Mouse (Mus musculus): ENCODE measurements around the gene Dlgap4. TPM values are rescaled to one million over a fixed set of nuclear protein-coding genes. Genes with fewer than 3 reads are reported as not detected.

Gene Dlgap4
- total RNA-seq, 2 experiments from 2014 or later = 10.9 to 23.4 TPM

- no peak for ATAC-seq (replicated peaks; ENCODE audit: low FRiP score, low TSS enrichment, poor library complexity, severe bottlenecking)
Measured at GRCm38 (mm10) chr2:156651019-156651418, 37.5 kb downstream of the Dlgap4 start.

- ATAC-seq (replicated peaks; ENCODE audit: low FRiP score, low TSS enrichment, poor library complexity, severe bottlenecking) = peak; percentile 67
Measured at GRCm38 (mm10) chr2:156652841-156653240, 39.3 kb downstream of the Dlgap4 start.

- no peak for ATAC-seq (replicated peaks; ENCODE audit: low FRiP score, low TSS enrichment, poor library complexity, severe bottlenecking)
Measured at GRCm38 (mm10) chr2:156654148-156654547, 40.6 kb downstream of the Dlgap4 start.

- ATAC-seq (replicated peaks; ENCODE audit: low FRiP score, low TSS enrichment, poor library complexity, severe bottlenecking) = no peak
Measured at GRCm38 (mm10) chr2:156655626-156656025, 42.1 kb downstream of the Dlgap4 start.

GRCm38 (mm10) chr2:156657522-156657921, 44.0 kb downstream of the Dlgap4 start:
- no peak for ATAC-seq (replicated peaks; ENCODE audit: low FRiP score, low TSS enrichment, poor library complexity, severe bottlenecking)

GRCm38 (mm10) chr2:156658221-156658620, 44.7 kb downstream of the Dlgap4 start:
- ATAC-seq (replicated peaks; ENCODE audit: low FRiP score, low TSS enrichment, poor library complexity, severe bottlenecking) = no peak

- no peak for ATAC-seq (replicated peaks; ENCODE audit: low FRiP score, low TSS enrichment, poor library complexity, severe bottlenecking)
Measured at GRCm38 (mm10) chr2:156658751-156659150, 45.2 kb downstream of the Dlgap4 start.

- ATAC-seq (replicated peaks; ENCODE audit: low FRiP score, low TSS enrichment, poor library complexity, severe bottlenecking) = no peak
Measured at GRCm38 (mm10) chr2:156659981-156660380, 46.5 kb downstream of the Dlgap4 start.

- ATAC-seq (replicated peaks; ENCODE audit: low FRiP score, low TSS enrichment, poor library complexity, severe bottlenecking) = no peak
Measured at GRCm38 (mm10) chr2:156663162-156663561, 49.7 kb downstream of the Dlgap4 start.

GRCm38 (mm10) chr2:156664407-156664806, 50.9 kb downstream of the Dlgap4 start:
- ATAC-seq (replicated peaks; ENCODE audit: low FRiP score, low TSS enrichment, poor library complexity, severe bottlenecking) = no peak

- ATAC-seq (replicated peaks; ENCODE audit: low FRiP score, low TSS enrichment, poor library complexity, severe bottlenecking) = peak; percentile 55
Measured at GRCm38 (mm10) chr2:156664993-156665518, 51.6 kb downstream of the Dlgap4 start.

- ATAC-seq (replicated peaks; ENCODE audit: low FRiP score, low TSS enrichment, poor library complexity, severe bottlenecking) = no peak
Measured at GRCm38 (mm10) chr2:156665620-156666196, 52.2 kb downstream of the Dlgap4 start.

GRCm38 (mm10) chr2:156666231-156666630, 52.7 kb downstream of the Dlgap4 start:
- ATAC-seq (replicated peaks; ENCODE audit: low FRiP score, low TSS enrichment, poor library complexity, severe bottlenecking) = no peak

GRCm38 (mm10) chr2:156667290-156667689, 53.8 kb downstream of the Dlgap4 start:
- no peak for ATAC-seq (replicated peaks; ENCODE audit: low FRiP score, low TSS enrichment, poor library complexity, severe bottlenecking)

GRCm38 (mm10) chr2:156668625-156669024, 55.1 kb downstream of the Dlgap4 start:
- ATAC-seq (replicated peaks; ENCODE audit: low FRiP score, low TSS enrichment, poor library complexity, severe bottlenecking) = no peak

- ATAC-seq (replicated peaks; ENCODE audit: low FRiP score, low TSS enrichment, poor library complexity, severe bottlenecking) = no peak
Measured at GRCm38 (mm10) chr2:156673307-156673706, 59.8 kb downstream of the Dlgap4 start.

- no peak for ATAC-seq (replicated peaks; ENCODE audit: low FRiP score, low TSS enrichment, poor library complexity, severe bottlenecking)
Measured at GRCm38 (mm10) chr2:156673881-156674669, 60.6 kb downstream of the Dlgap4 start.

- ATAC-seq (replicated peaks; ENCODE audit: low FRiP score, low TSS enrichment, poor library complexity, severe bottlenecking) = no peak
Measured at GRCm38 (mm10) chr2:156676885-156677284, 63.4 kb downstream of the Dlgap4 start.

- ATAC-seq (replicated peaks; ENCODE audit: low FRiP score, low TSS enrichment, poor library complexity, severe bottlenecking) = no peak
Measured at GRCm38 (mm10) chr2:156678112-156678511, 64.6 kb downstream of the Dlgap4 start.

GRCm38 (mm10) chr2:156682965-156683364, 69.5 kb downstream of the Dlgap4 start:
- ATAC-seq (replicated peaks; ENCODE audit: low FRiP score, low TSS enrichment, poor library complexity, severe bottlenecking) = no peak

GRCm38 (mm10) chr2:156685999-156686398, 72.5 kb downstream of the Dlgap4 start:
- ATAC-seq (replicated peaks; ENCODE audit: low FRiP score, low TSS enrichment, poor library complexity, severe bottlenecking) = no peak

Data from megakaryocyte-erythroid progenitor cell, adult 5-6 weeks (primary cell).